Mouse (Mus musculus) E14TG2a.4 (cell line): ENCODE results near the gene Ciapin1.

ENCODE experiments used
- CTCF ChIP-seq: conservative IDR thresholded peaks from 2 replicates; pipeline ENCODE4 v1.5.1; 2014; ENCODE audit warnings: low read length
- NANOG ChIP-seq: IDR thresholded peaks from 2 replicates; pipeline ENCODE4 v1.6.1; 2014; ENCODE audit warnings: borderline replicate concordance, low read length, mixed read lengths

DNA sequence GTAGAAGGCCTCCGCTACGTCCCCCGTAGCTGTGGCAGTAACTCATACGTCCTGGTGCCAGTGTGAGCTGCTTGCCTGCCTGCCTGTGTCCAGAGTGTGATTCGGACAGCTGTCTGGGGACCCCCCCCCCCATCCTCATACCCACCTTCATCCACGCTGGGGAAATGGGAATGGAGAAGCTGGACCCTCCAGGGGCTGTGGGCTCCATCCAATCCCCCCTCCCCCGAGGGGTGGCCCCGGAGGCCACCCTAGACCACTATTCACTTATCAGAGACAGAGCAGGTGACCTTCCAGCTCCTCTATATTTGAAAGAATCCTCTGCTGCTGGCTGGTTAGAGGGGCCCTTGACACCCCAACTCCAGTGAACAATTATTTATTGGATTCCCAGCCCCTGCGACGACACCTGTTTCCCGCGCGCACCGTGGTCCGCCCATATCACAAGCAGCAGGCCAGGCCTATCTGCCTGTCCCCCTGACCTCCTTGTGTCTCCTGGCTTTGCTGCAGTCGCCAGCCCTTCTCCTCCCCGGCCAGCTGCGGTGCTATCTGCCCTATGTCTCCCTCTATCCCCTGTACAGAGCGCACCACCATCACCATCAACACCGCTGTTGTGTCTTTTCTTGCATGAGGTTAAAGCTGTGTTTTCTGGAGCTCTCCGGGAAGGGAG is 57.5 kb downstream of the Ciapin1 start:
- TF ChIP-seq CTCF (no peak), NANOG (no peak)
